Mouse (Mus musculus): ENCODE data around the gene Syngr1.

- TF ChIP-seq CTCF (conservative IDR thresholded peaks at IDR 0.05; ENCODE audit: insufficient read depth, insufficient read length, low read depth, low read length) (no peak), POLR2A (IDR thresholded peaks at IDR 0.05; ENCODE audit: low read depth, low read length) (no peak)
Observed at GRCm38 (mm10) chr15:80073256-80073621, 17.9 kb upstream of the Syngr1 start.
